Mouse (Mus musculus) testis, adult 2 months (tissue): ENCODE measurements around the gene Lrch1. TPM values are rescaled to one million over a fixed set of nuclear protein-coding genes. Genes with fewer than 3 reads are reported as not detected.

ENCODE experiments used
- H3K27ac ChIP-seq: fragments of 200-500 bp; 2 replicates; pipeline ENCODE4 v1.5.1; 2012; ENCODE audit warnings: low read depth, low read length; ENCODE audit not compliant: control insufficient read depth, insufficient read depth
- H3K27me3 ChIP-seq: fragments of 200-500 bp; 2 replicates; pipeline ENCODE4 v1.6.1; 2012; ENCODE audit warnings: mild to moderate bottlenecking, low read length, moderate library complexity; ENCODE audit not compliant: control insufficient read depth, insufficient read depth
- H3K36me3 ChIP-seq: fragments of 200-500 bp; 2 replicates; pipeline ENCODE4 v1.6.1; 2012; ENCODE audit warnings: mild to moderate bottlenecking, low read length; ENCODE audit not compliant: control insufficient read depth, insufficient read depth
- H3K4me1 ChIP-seq: fragments of 200-500 bp; 2 replicates; pipeline ENCODE4 v1.6.1; 2012; ENCODE audit warnings: low read length; ENCODE audit not compliant: control insufficient read depth, insufficient read depth
- H3K4me3 ChIP-seq: fragments of 200-500 bp; 2 replicates; pipeline ENCODE4 v1.5.1; 2012; ENCODE audit warnings: low read depth, mild to moderate bottlenecking, low read length, moderate library complexity, mixed read lengths; ENCODE audit not compliant: control insufficient read depth
- CTCF ChIP-seq: fragments of 200-500 bp; IDR thresholded peaks from 2 replicates; pipeline ENCODE4 v1.5.1; 2012; ENCODE audit warnings: low read depth, mild to moderate bottlenecking, inconsistent platforms, low read length, moderate library complexity; ENCODE audit not compliant: control insufficient read depth, insufficient read depth, insufficient replicate concordance
- POLR2A ChIP-seq: fragments of 200-500 bp; IDR thresholded peaks from 2 replicates; pipeline ENCODE4 v1.6.1; 2012; ENCODE audit warnings: low read depth, mild to moderate bottlenecking, inconsistent platforms, low read length, moderate library complexity; ENCODE audit not compliant: control insufficient read depth
- polyA plus RNA-seq: library from polyadenylated mRNA; depleted of rRNA; stranded (reverse); fragments of >200 nt; gene quantifications from 2 replicates; pipeline ENCODE4 v1.2.3, GENCODE M21; 2012; rRNA removed

The Lrch1 gene
- 1.6 and 1.7 TPM in 2 replicates for polyA plus RNA-seq

GRCm38 (mm10) chr14:74947376-74948013 lies at the start of gene Lrch1:
Lrch1 (minus strand) TSS chr14:74947876.
- TF ChIP-seq CTCF (no peak), POLR2A (no peak)
- Histone ChIP-seq H3K36me3 (no peaks in the 10 kb centered on the region), H3K4me3 (peak within 1 kb of the TSS; percentile 78), H3K27ac (peak within 1 kb of the TSS; percentile 56; the same call in 1 of the 2 replicates), H3K4me1 (peaks cover 4% of the 10 kb centered on the region; the same call in 1 of the 2 replicates), H3K27me3 (no peaks in the 10 kb centered on the region)

- Histone ChIP-seq H3K27me3 (no peaks in the 10 kb centered on the region), H3K4me3 (no peak overlapping the region), H3K27ac (no peak overlapping the region), H3K36me3 (no peaks in the 10 kb centered on the region), H3K4me1 (no peaks in the 10 kb centered on the region)
- no peak for TF ChIP-seq CTCF
- no peak for TF ChIP-seq POLR2A
These were observed 49.4 kb upstream of the Lrch1 start for GRCm38 (mm10) chr14:74997041-74997440.

- Histone ChIP-seq H3K27ac (no peak overlapping the region), H3K4me1 (no peaks in the 10 kb centered on the region), H3K36me3 (no peaks in the 10 kb centered on the region), H3K4me3 (no peak overlapping the region), H3K27me3 (no peaks in the 10 kb centered on the region)
- TF ChIP-seq POLR2A (no peak), CTCF (no peak)
These were observed 48.9 kb upstream of the Lrch1 start for GRCm38 (mm10) chr14:74996556-74996955.

GRCm38 (mm10) chr14:74990504-74990903 lies 42.8 kb upstream of the Lrch1 start:
- no peak for TF ChIP-seq CTCF
- TF ChIP-seq POLR2A: no peak
- H3K4me3 ChIP-seq: no peak overlapping the region
- H3K4me1 ChIP-seq: no peaks in the 10 kb centered on the region
- H3K36me3 ChIP-seq: no peaks in the 10 kb centered on the region
- H3K27ac ChIP-seq: no peak overlapping the region
- no peaks in the 10 kb centered on the region for H3K27me3 ChIP-seq

- Histone ChIP-seq H3K27ac (no peak overlapping the region), H3K27me3 (no peaks in the 10 kb centered on the region), H3K4me1 (peaks cover under 1% of the 10 kb centered on the region), H3K4me3 (no peak overlapping the region), H3K36me3 (no peaks in the 10 kb centered on the region)
- TF ChIP-seq CTCF (no peak), POLR2A (no peak)
These were observed 42.2 kb upstream of the Lrch1 start for GRCm38 (mm10) chr14:74989909-74990308.

GRCm38 (mm10) chr14:74989322-74989721 lies 41.6 kb upstream of the Lrch1 start:
- Histone ChIP-seq H3K27ac (no peak overlapping the region), H3K27me3 (no peaks in the 10 kb centered on the region), H3K4me3 (no peak overlapping the region), H3K4me1 (peaks cover 3% of the 10 kb centered on the region), H3K36me3 (no peaks in the 10 kb centered on the region)
- no peak for TF ChIP-seq POLR2A
- no peak for TF ChIP-seq CTCF

GRCm38 (mm10) chr14:74986527-74986926 lies 38.9 kb upstream of the Lrch1 start:
- Histone ChIP-seq H3K4me1 (peaks cover 5% of the 10 kb centered on the region), H3K36me3 (no peaks in the 10 kb centered on the region), H3K27me3 (no peaks in the 10 kb centered on the region), H3K27ac (no peak overlapping the region), H3K4me3 (no peak overlapping the region)
- TF ChIP-seq CTCF: no peak
- no peak for TF ChIP-seq POLR2A
